Mouse (Mus musculus) ES-Bruce4 (cell line): Measurements from ENCODE around the gene 2900011O08Rik.

Source experiments
- CTCF ChIP-seq: IDR thresholded peaks from one replicate; pipeline ENCODE4 v1.8.1; 2011; ENCODE audit warnings: low read depth, low read length
- EP300 ChIP-seq: IDR thresholded peaks from 2 replicates; pipeline ENCODE4 v1.6.1; 2011; ENCODE audit warnings: low read depth, low read length; ENCODE audit not compliant: insufficient read depth

DNA sequence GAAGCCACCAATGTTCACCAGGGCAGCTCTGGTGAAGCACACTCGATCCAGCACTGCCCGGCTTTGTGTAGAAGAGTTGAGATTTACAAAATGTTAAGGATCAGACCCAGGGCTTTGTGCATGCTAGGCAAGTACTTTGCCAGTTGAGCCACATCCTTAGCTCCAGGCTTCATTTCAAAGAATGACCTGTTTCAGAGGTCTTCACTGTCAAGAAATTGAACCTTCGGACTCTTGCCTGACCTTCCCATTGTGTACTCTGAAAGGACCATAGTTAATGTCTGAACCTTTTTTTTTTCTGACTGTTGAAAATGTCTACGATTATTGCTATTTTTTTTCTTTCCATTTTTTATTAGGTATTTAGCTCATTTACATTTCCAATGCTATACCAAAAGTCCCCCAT, 23.6 kb downstream of the 2900011O08Rik start:
- TF ChIP-seq CTCF (no peak), EP300 (no peak)
